Mouse (Mus musculus) olfactory bulb, adult 2 months (tissue): ENCODE measurements around the gene Smim9.

ENCODE experiments used
- CTCF ChIP-seq: fragments of 200-500 bp; IDR thresholded peaks from 2 replicates; pipeline ENCODE4 v1.5.1; 2012; ENCODE audit warnings: low read depth, mild to moderate bottlenecking, low read length, moderate library complexity; ENCODE audit not compliant: insufficient read depth
- POLR2A ChIP-seq: fragments of 200-500 bp; IDR thresholded peaks from 2 replicates; pipeline ENCODE4 v1.6.1; 2012; ENCODE audit warnings: mild to moderate bottlenecking, low read depth, low read length, moderate library complexity; ENCODE audit not compliant: insufficient read depth

DNA sequence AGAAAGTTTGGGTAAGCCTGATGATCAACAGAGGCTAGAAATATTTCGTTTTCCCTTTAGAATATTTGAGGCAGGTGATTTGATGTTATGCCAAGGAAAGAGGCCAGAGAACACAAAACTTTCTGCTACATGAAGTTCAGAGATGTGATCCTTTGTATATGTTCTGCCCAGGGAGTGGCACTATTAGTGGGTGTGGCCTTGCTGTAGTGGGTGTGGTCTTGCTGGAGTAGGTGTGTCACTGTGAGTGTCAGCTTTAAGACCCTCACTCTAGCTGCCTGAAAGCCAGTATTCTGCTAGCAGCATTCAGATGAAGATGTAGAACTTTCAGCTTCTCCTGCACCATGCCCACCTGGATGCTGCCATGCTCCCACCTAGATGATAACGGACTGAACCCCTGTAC is 13.3 kb downstream of the Smim9 start:
- TF ChIP-seq CTCF (no peak), POLR2A (no peak)
